Mouse (Mus musculus) erythroblast, adult 5-6 weeks (primary cell): ENCODE measurements around the gene Mlxip. TPM values are rescaled to one million over a fixed set of nuclear protein-coding genes. Genes with fewer than 3 reads are reported as not detected.

Experiments
- ATAC-seq: replicated peaks from 2 replicates; pipeline ENCODE4 v1.8.0; 2016; ENCODE audit warnings: moderate number of reproducible peaks, mild to moderate bottlenecking, moderate TSS enrichment, inconsistent platforms; ENCODE audit not compliant: poor library complexity, low FRiP score, severe bottlenecking
- total RNA-seq, 2 experiments: library from RNA; stranded (forward) in 1 of 2; stranded (reverse) in 1 of 2; fragments of 150-400 nt in 1 of 2; fragments of 200-764, 138-1000 nt in 1 of 2; gene quantifications; 2 replicates each; pipeline versions ENCODE4 v1.2.3 to v1.2.4; 2015 to 2017; ENCODE audit warnings: low replicate concordance in 2 of 2

Gene Mlxip
- total RNA-seq, 2 experiments from 2014 or later = 1.5 to 7.9 TPM

GRCm38 (mm10) chr5:123489112-123489785 lies 94.7 kb downstream of the Mlxip start, which contains the start of the genes Lrrc43 and Il31:
TSS of gene Lrrc43 (plus strand) at chr5:123489305.
TSS of gene Il31 (minus strand) at chr5:123489489.
- ATAC-seq = no peak

- no peak for ATAC-seq
Observed at GRCm38 (mm10) chr5:123489935-123490334, 95.3 kb downstream of the Mlxip start.

- ATAC-seq = no peak
Observed at GRCm38 (mm10) chr5:123499717-123500116, 105.1 kb downstream of the Mlxip start.

GRCm38 (mm10) chr5:123501973-123502372 lies 107.4 kb downstream of the Mlxip start:
- ATAC-seq = no peak

Other genes starting within 250 kb of the Mlxip start
- gene Psmd9, start 225.4 kb upstream of the Mlxip start, total RNA-seq (2015; ENCODE audit: low replicate concordance) = 6.9 and 25.5 TPM in 2 replicates
- 13.8 and 28.7 TPM in 2 replicates for gene Psmd9, start 225.4 kb upstream of the Mlxip start, total RNA-seq (2017; ENCODE audit: low replicate concordance)
- gene Hpd, start 212.1 kb upstream of the Mlxip start, total RNA-seq (2015; ENCODE audit: low replicate concordance) = not detected in 2 replicates
- gene Hpd, start 212.1 kb upstream of the Mlxip start, total RNA-seq (2017; ENCODE audit: low replicate concordance) = not detected in 2 replicates
- 0.84 and 11.9 TPM in 2 replicates for gene Wdr66, start 142.7 kb upstream of the Mlxip start, total RNA-seq (2015; ENCODE audit: low replicate concordance)
- 0.42 and 2.4 TPM in 2 replicates for gene Wdr66, start 142.7 kb upstream of the Mlxip start, total RNA-seq (2017; ENCODE audit: low replicate concordance)
- gene Bcl7a, start 51.0 kb upstream of the Mlxip start, total RNA-seq (2015; ENCODE audit: low replicate concordance) = 3.8 and 8.3 TPM in 2 replicates
- gene Bcl7a, start 51.0 kb upstream of the Mlxip start, total RNA-seq (2017; ENCODE audit: low replicate concordance) = 3.1 and 3.3 TPM in 2 replicates
- not detected in 2 replicates for gene Lrrc43, start 94.5 kb downstream of the Mlxip start, total RNA-seq (2015; ENCODE audit: low replicate concordance)
- gene Lrrc43, start 94.5 kb downstream of the Mlxip start, total RNA-seq (2017; ENCODE audit: low replicate concordance) = not detected in 2 replicates
- gene Il31, start 94.7 kb downstream of the Mlxip start, total RNA-seq (2015; ENCODE audit: low replicate concordance) = not detected in 2 replicates
- not detected in 2 replicates for gene Il31, start 94.7 kb downstream of the Mlxip start, total RNA-seq (2017; ENCODE audit: low replicate concordance)
- gene B3gnt4, start 115.7 kb downstream of the Mlxip start, total RNA-seq (2015; ENCODE audit: low replicate concordance) = not detected in 2 replicates
- gene B3gnt4, start 115.7 kb downstream of the Mlxip start, total RNA-seq (2017; ENCODE audit: low replicate concordance) = not detected in 2 replicates
- gene Diablo, start 129.4 kb downstream of the Mlxip start, total RNA-seq (2015; ENCODE audit: low replicate concordance) = 4.2 and 4.4 TPM in 2 replicates
- gene Diablo, start 129.4 kb downstream of the Mlxip start, total RNA-seq (2017; ENCODE audit: low replicate concordance) = 10.0 and 18.3 TPM in 2 replicates
- gene Gm49027, start 130.7 kb downstream of the Mlxip start, total RNA-seq (2015; ENCODE audit: low replicate concordance) = not detected in 2 replicates
- gene Gm49027, start 130.7 kb downstream of the Mlxip start, total RNA-seq (2017; ENCODE audit: low replicate concordance) = not detected in 2 replicates
- gene Vps33a, start 178.2 kb downstream of the Mlxip start, total RNA-seq (2015; ENCODE audit: low replicate concordance) = 7.7 and 11.5 TPM in 2 replicates
- gene Vps33a, start 178.2 kb downstream of the Mlxip start, total RNA-seq (2017; ENCODE audit: low replicate concordance) = 6.3 and 9.5 TPM in 2 replicates